Mouse (Mus musculus): Measurements from ENCODE around the gene Pigx. TPM values are rescaled to one million over a fixed set of nuclear protein-coding genes. Genes with fewer than 3 reads are reported as not detected.
"Not testable (repeated sequence)": the region's sequence is repeated elsewhere in the genome, so short reads cannot be mapped to it uniquely, and the experiment has no call there.

The Pigx gene
- polyA plus RNA-seq, 1 experiment from 2014 or later = 95.6 TPM

DNA sequence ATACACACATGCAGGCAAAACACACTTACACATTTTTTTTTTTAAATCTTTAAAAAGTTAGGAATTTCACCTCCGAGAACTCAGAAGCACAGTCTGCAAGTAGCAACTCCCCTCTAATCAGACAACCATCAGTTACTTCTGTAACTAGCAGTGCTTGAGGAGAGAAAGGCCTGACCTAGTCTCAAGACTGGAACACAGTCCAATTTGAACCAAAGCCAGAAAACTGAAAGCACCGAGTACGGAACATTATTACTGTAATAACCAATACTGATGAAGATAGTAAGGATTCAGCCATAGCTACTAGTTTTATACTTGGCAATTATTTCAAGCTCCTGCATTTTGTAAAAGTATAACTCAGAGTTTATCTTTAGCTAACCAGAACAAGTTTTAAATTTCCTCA, 23.1 kb downstream of the Pigx start:
- WGBS = 36% methylated on average over 3 of the region's 3 CpGs
- Histone ChIP-seq H3K27me3 (no peaks in the 10 kb centered on the region), H3K4me2 (peak overlapping the region; percentile 72), H3K36me3 (no peaks in the 10 kb centered on the region), H3K4me1 (peaks cover 18% of the 10 kb centered on the region), H3K4me3 (no peak overlapping the region), H3K9ac (no peak overlapping the region), H3K27ac (no peak overlapping the region), H3K9me3 (no peaks in the 10 kb centered on the region)
- no peak for ATAC-seq (ENCODE audit: borderline replicate concordance, extremely low read depth, low FRiP score, low TSS enrichment)

DNA sequence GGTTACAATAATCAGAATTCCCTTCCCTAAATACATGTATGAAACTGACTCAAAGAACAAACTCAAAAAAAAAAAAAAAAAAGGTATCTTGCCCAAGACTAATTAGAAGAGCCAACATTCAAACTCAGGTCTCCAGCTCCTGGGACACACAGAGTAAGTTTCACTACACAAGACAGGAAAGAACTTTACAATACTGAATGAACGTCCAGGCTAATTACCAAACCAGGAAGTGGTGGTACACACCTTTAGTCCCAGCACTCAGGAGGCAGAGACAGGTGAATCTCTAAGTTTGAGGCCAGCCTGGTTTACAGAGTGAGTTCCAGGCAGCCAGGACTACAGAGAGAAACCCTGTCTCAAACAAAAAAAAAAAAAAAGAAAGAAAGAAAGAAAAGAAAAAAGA, 23.8 kb downstream of the Pigx start:
- Histone ChIP-seq H3K4me2 (no peak overlapping the region), H3K4me3 (no peak overlapping the region), H3K27ac (no peak overlapping the region), H3K27me3 (no peaks in the 10 kb centered on the region), H3K4me1 (peaks cover 18% of the 10 kb centered on the region), H3K9ac (no peak overlapping the region), H3K9me3 (no peaks in the 10 kb centered on the region), H3K36me3 (no peaks in the 10 kb centered on the region)
- 34% methylated on average over 1 of the region's 1 CpGs for WGBS
- ATAC-seq (ENCODE audit: borderline replicate concordance, extremely low read depth, low FRiP score, low TSS enrichment) = no peak

- H3K27ac ChIP-seq; H3K9ac ChIP-seq; H3K9me3 ChIP-seq; H3K27me3 ChIP-seq; H3K4me1 ChIP-seq; H3K4me2 ChIP-seq; ATAC-seq (ENCODE audit: borderline replicate concordance, extremely low read depth, low FRiP score, low TSS enrichment); H3K4me3 ChIP-seq; H3K36me3 ChIP-seq: not testable (repeated sequence)
- WGBS = 66% methylated on average over 4 of the region's 4 CpGs
Measured at GRCm38 (mm10) chr16:32070070-32070469, 29.5 kb downstream of the Pigx start.

DNA sequence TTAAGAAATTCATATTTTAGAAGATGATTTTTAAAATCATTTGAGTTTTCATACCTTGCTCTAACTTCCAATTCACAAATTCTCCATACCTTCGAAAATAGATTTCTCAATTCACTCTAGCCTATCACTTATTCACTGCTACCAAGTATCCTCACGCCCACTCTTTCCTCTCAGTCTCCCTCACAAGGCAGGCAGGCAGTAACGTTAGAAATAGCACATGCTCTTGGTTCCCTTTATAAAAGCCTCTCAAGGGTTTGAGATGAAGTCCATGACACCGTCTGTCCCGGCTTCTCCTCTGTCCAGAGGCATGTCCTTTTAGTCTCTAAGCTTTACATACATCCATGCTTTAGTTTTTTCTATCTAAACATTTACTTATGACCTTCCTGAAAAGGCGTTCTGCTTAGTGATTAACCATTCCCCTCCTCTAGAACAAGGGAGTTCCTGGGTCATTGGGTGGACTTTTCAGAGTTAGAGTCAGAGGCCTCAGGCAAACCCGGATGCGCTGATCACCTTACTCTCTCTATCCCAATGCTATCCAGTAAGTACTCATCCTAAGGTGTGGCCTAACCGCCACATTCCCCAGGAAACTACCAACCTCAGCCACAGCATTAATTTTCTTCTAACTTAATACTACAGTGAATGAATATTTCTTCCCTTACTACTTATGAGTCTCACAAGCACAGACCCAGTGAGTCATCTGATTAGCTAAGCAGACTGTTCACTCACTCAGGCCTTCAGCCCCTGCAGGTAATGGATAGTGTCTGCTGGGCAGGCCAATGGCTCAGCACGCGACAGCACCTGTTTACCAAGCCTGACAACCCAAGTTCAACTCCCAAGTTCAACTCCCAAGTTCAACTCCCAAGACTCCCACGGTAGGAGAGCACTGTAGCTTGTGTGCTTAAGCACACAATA, 30.9 kb downstream of the Pigx start:
- no peak for ATAC-seq (ENCODE audit: borderline replicate concordance, extremely low read depth, low FRiP score, low TSS enrichment)

GRCm38 (mm10) chr16:32066899-32067298, 32.6 kb downstream of the Pigx start:
- ATAC-seq (ENCODE audit: borderline replicate concordance, extremely low read depth, low FRiP score, low TSS enrichment) = no peak
- H3K9ac ChIP-seq = no peak overlapping the region
- 91% methylated on average over 1 of the region's 1 CpGs for whole genome bisulfite sequencing
- no peaks in the 10 kb centered on the region for H3K27me3 ChIP-seq
- no peak overlapping the region for H3K27ac ChIP-seq
- no peak overlapping the region for H3K4me2 ChIP-seq
- H3K36me3 ChIP-seq = no peaks in the 10 kb centered on the region
- no peaks in the 10 kb centered on the region for H3K9me3 ChIP-seq
- H3K4me1 ChIP-seq = peaks cover 5% of the 10 kb centered on the region; the same call in 1 of the 2 replicates
- H3K4me3 ChIP-seq = no peak overlapping the region

More for the DNA sequence above, 30.9 kb downstream of the Pigx start:
- WGBS = 59% methylated on average over 12 of the region's 12 CpGs
- no peaks in the 10 kb centered on the region for H3K9me3 ChIP-seq
- H3K4me3 ChIP-seq = no peak overlapping the region
- no peak overlapping the region for H3K4me2 ChIP-seq
- H3K27me3 ChIP-seq = no peaks in the 10 kb centered on the region
- H3K36me3 ChIP-seq = no peaks in the 10 kb centered on the region
- no peak overlapping the region for H3K27ac ChIP-seq
- no peak overlapping the region for H3K9ac ChIP-seq
- peaks cover 5% of the 10 kb centered on the region; the same call in 1 of the 2 replicates for H3K4me1 ChIP-seq

GRCm38 (mm10) chr16:32063900-32064299, 35.6 kb downstream of the Pigx start:
- no peaks in the 10 kb centered on the region for H3K27me3 ChIP-seq
- H3K9me3 ChIP-seq = no peaks in the 10 kb centered on the region
- no peak overlapping the region for H3K4me2 ChIP-seq
- no peak overlapping the region for H3K4me3 ChIP-seq
- H3K9ac ChIP-seq = no peak overlapping the region
- no peak for ATAC-seq (ENCODE audit: borderline replicate concordance, extremely low read depth, low FRiP score, low TSS enrichment)
- no peak overlapping the region for H3K27ac ChIP-seq
- H3K36me3 ChIP-seq = no peaks in the 10 kb centered on the region
- H3K4me1 ChIP-seq = peaks cover 7% of the 10 kb centered on the region; the same call in 1 of the 2 replicates
- 68% methylated on average over 7 of the region's 7 CpGs for WGBS

- 49% methylated on average over 2 of the region's 2 CpGs for WGBS
Measured at GRCm38 (mm10) chr16:32062226-32062625, 37.3 kb downstream of the Pigx start.

GRCm38 (mm10) chr16:32059840-32060523, 39.6 kb downstream of the Pigx start:
- H3K4me1 ChIP-seq = 0 out of 2 replicates have a peak, but pooled peaks cover 4% of the 10 kb centered on the region
- 57% methylated on average over 6 of the region's 6 CpGs for WGBS
- ATAC-seq (ENCODE audit: borderline replicate concordance, extremely low read depth, low FRiP score, low TSS enrichment) = no peak
- no peak overlapping the region for H3K4me3 ChIP-seq
- H3K9ac ChIP-seq = no peak overlapping the region
- H3K4me2 ChIP-seq = no peak overlapping the region
- no peaks in the 10 kb centered on the region for H3K9me3 ChIP-seq
- no peaks in the 10 kb centered on the region for H3K27me3 ChIP-seq
- H3K36me3 ChIP-seq = no peaks in the 10 kb centered on the region
- H3K27ac ChIP-seq = no peak overlapping the region

More at GRCm38 (mm10) chr16:32062226-32062625, 37.3 kb downstream of the Pigx start:
- Histone ChIP-seq H3K27me3 (no peaks in the 10 kb centered on the region), H3K9me3 (no peaks in the 10 kb centered on the region), H3K4me3 (no peak overlapping the region), H3K9ac (no peak overlapping the region), H3K4me2 (no peak overlapping the region), H3K4me1 (0 out of 2 replicates have a peak, but pooled peaks cover 4% of the 10 kb centered on the region), H3K27ac (no peak overlapping the region), H3K36me3 (no peaks in the 10 kb centered on the region)
- ATAC-seq (ENCODE audit: borderline replicate concordance, extremely low read depth, low FRiP score, low TSS enrichment) = no peak

DNA sequence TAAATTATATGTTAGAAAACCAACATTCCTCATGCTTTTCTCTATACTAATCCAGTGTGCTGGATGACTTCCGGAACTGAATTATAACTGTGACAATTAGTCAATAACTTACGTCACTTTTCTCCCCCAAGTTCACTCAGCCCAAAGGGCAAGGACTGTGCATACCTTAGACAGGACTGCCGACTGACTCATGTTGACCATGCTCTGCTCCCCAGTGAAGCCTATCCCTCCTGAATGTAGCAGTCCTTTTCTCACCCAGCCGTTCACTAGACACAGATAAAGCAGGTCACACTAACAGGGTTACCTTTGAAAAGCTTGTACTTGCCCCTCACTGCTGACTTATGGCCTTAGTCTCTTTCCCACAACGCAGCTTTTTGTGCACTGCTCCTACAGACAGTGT, 40.7 kb downstream of the Pigx start:
- H3K27ac ChIP-seq = no peak overlapping the region
- no peak for ATAC-seq (ENCODE audit: borderline replicate concordance, extremely low read depth, low FRiP score, low TSS enrichment)
- no peak overlapping the region for H3K4me3 ChIP-seq
- H3K9me3 ChIP-seq = no peaks in the 10 kb centered on the region
- H3K4me2 ChIP-seq = no peak overlapping the region
- no peaks in the 10 kb centered on the region for H3K36me3 ChIP-seq
- 0 out of 2 replicates have a peak, but pooled peaks cover 4% of the 10 kb centered on the region for H3K4me1 ChIP-seq
- no peak overlapping the region for H3K9ac ChIP-seq
- H3K27me3 ChIP-seq = no peaks in the 10 kb centered on the region
- WGBS = 71% methylated on average over 5 of the region's 5 CpGs

- no peaks in the 10 kb centered on the region for H3K4me1 ChIP-seq
- H3K36me3 ChIP-seq = peaks cover 68% of the 10 kb centered on the region
- H3K9ac ChIP-seq = no peak overlapping the region
- no peak for ATAC-seq (ENCODE audit: borderline replicate concordance, extremely low read depth, low FRiP score, low TSS enrichment)
- H3K4me2 ChIP-seq = no peak overlapping the region
- H3K27ac ChIP-seq = no peak overlapping the region
- H3K4me3 ChIP-seq = no peak overlapping the region
- H3K9me3 ChIP-seq = no peaks in the 10 kb centered on the region
- WGBS = 90% methylated on average over 4 of the region's 4 CpGs
- H3K27me3 ChIP-seq = no peaks in the 10 kb centered on the region
Measured at GRCm38 (mm10) chr16:32042367-32042766, 57.2 kb downstream of the Pigx start.

All from lung, embryonic 15.5 days (tissue).